Mouse (Mus musculus) naive thymus-derived CD4-positive, alpha-beta T cell, adult 2 months (primary cell): ENCODE results near the gene Prss35.
A peak's percentile ranks its signal among the peaks of the same experiment; 100 is the strongest.

ENCODE experiments used
- DNase-seq: peaks from one replicate; pipeline ENCODE4 v3.0.0-alpha.2; 2011; ENCODE audit warnings: low read depth

Gene Prss35

GRCm38 (mm10) chr9:86734357-86734756, 9.1 kb upstream of the Prss35 start:
- DNase-seq: no peak

- DNase-seq: no peak
These were observed 8.7 kb upstream of the Prss35 start for GRCm38 (mm10) chr9:86734795-86735194.

GRCm38 (mm10) chr9:86736991-86737390, 6.5 kb upstream of the Prss35 start:
- no peak for DNase-seq

- no peak for DNase-seq
These were observed 5.4 kb upstream of the Prss35 start for GRCm38 (mm10) chr9:86738067-86738466.

GRCm38 (mm10) chr9:86738801-86739200, 4.6 kb upstream of the Prss35 start:
- DNase-seq: no peak

GRCm38 (mm10) chr9:86739971-86740370, 3.5 kb upstream of the Prss35 start:
- DNase-seq: no peak

GRCm38 (mm10) chr9:86744041-86744440, 592 bp downstream of the Prss35 start:
- no peak for DNase-seq

GRCm38 (mm10) chr9:86745926-86746581, 2.6 kb downstream of the Prss35 start:
- DNase-seq: peak; percentile 2

- DNase-seq: no peak
These were observed 19.3 kb downstream of the Prss35 start for GRCm38 (mm10) chr9:86762477-86763376.

GRCm38 (mm10) chr9:86764002-86764401, 20.6 kb downstream of the Prss35 start:
- no peak for DNase-seq

GRCm38 (mm10) chr9:86766991-86767390, 23.5 kb downstream of the Prss35 start:
- DNase-seq: no peak

- DNase-seq: no peak
These were observed 29.4 kb downstream of the Prss35 start for GRCm38 (mm10) chr9:86772897-86773296.

- DNase-seq: no peak
These were observed 30.5 kb downstream of the Prss35 start for GRCm38 (mm10) chr9:86773996-86774395.

- no peak for DNase-seq
These were observed 31.9 kb downstream of the Prss35 start for GRCm38 (mm10) chr9:86775374-86775773.

- DNase-seq: no peak
These were observed 33.9 kb downstream of the Prss35 start for GRCm38 (mm10) chr9:86777309-86777708.

- no peak for DNase-seq
These were observed 34.8 kb downstream of the Prss35 start for GRCm38 (mm10) chr9:86778212-86778611.

GRCm38 (mm10) chr9:86781426-86781825, 38.0 kb downstream of the Prss35 start:
- no peak for DNase-seq

GRCm38 (mm10) chr9:86782836-86783235, 39.4 kb downstream of the Prss35 start:
- no peak for DNase-seq

- no peak for DNase-seq
These were observed 45.7 kb downstream of the Prss35 start for GRCm38 (mm10) chr9:86789186-86789585.

- no peak for DNase-seq
These were observed 48.5 kb downstream of the Prss35 start for GRCm38 (mm10) chr9:86791927-86792326.

- no peak for DNase-seq
These were observed 51.8 kb downstream of the Prss35 start for GRCm38 (mm10) chr9:86795236-86795635.

GRCm38 (mm10) chr9:86797553-86797952, 54.1 kb downstream of the Prss35 start:
- DNase-seq: no peak

- no peak for DNase-seq
These were observed 54.7 kb downstream of the Prss35 start for GRCm38 (mm10) chr9:86798129-86798528.
